Mouse (Mus musculus) kidney, adult 2 months (tissue): ENCODE measurements at regions not wholly inside any gene's neighbourhood (a gene's known extent, or its start where the extent isn't known, plus 50 kb on each side); places are given as distances from the start of the nearest gene placed in this dataset.

Experiments
- CTCF ChIP-seq: fragments of 200-500 bp; conservative IDR thresholded peaks from 2 replicates; pipeline ENCODE4 v1.5.1; 2011; ENCODE audit warnings: low read depth, mild to moderate bottlenecking, control low read depth, low read length, moderate library complexity, mixed read lengths; ENCODE audit not compliant: insufficient read depth, insufficient read length
- POLR2A ChIP-seq: fragments of 200-500 bp; IDR thresholded peaks from one replicate; pipeline ENCODE4 v1.6.1; 2011; ENCODE audit warnings: low read depth, low read length, control low read depth

GRCm38 (mm10) chr4:55703346-55703916, 171.2 kb upstream of the Klf4 start:
- TF ChIP-seq CTCF: no peak
- TF ChIP-seq POLR2A: no peak
